Mouse (Mus musculus): ENCODE data around the gene Srp68. TPM values are rescaled to one million over a fixed set of nuclear protein-coding genes. Genes with fewer than 3 reads are reported as not detected.
A peak's percentile ranks its signal among the peaks of the same experiment; 100 is the strongest.

The Srp68 gene
- polyA plus RNA-seq, 1 experiment from 2014 or later: 88.2 TPM

DNA sequence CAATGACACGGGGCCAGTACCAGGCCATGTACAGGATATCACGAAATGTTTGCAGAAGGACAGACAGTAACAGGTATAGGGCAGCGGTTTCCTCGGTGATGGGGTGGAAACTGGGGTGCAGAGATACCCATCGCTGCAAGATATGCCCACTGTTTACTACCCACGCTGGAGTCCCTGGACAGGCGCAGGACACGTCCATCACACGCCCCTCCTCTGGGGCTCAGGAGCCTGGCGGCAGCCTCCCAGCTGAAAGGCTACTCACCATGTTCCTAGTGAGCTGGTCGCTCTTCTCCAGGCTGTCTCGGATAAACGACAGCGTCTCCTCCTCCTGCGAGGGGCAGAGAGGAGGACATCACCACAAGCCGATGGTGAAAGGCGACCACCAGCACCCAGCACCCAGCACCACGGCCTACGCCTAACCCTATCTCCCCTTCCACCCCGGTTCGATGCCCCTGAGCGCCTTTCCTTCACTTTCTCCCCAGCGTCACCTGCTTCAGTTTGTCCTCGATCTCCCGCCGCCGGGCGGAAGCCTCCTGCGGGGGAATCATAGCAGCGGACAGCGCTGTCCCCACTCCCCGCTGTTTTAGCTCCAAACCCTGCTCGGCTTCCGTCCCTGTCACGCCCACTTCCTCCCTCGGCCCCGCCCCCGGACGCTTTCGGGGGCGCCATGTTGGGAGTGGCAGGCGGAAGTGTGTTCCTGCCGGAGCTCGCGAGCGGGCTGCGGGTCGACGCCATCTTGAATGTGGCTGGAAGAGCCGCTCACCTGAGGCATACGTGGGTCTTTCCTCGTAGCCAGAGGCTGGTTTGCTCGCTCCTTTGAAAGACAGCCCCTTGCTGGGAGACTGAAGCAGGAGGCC, 32.3 kb upstream of the Srp68 start:
- peak; percentile 98 for DNase-seq (ENCODE audit: low spot score)
- no peak overlapping the region for H3K27ac ChIP-seq (replicated peaks; ENCODE audit: low read depth, low read length)
- peaks cover 11% of the 10 kb centered on the region; the same call in 1 of the 2 replicates for H3K36me3 ChIP-seq (ENCODE audit: control insufficient read depth, insufficient read depth, low read length)
- no peaks in the 10 kb centered on the region for H3K27me3 ChIP-seq (ENCODE audit: control insufficient read depth, insufficient read depth, low read length)
- H3K4me2 ChIP-seq (ENCODE audit: low read depth, severe bottlenecking): peak overlapping the region; percentile 79
- peak; percentile 86 for ATAC-seq (ENCODE audit: insufficient number of reproducible peaks, low FRiP score, low TSS enrichment, low read depth)
- peak overlapping the region; percentile 68 for H3K9ac ChIP-seq (ENCODE audit: low read length)
- peak overlapping the region; percentile 85 for H3K4me3 ChIP-seq (ENCODE audit: low read depth, low read length)
- no peaks in the 10 kb centered on the region for H3K9me3 ChIP-seq (ENCODE audit: control insufficient read depth, low read length)
- peaks cover 8% of the 10 kb centered on the region for H3K4me1 ChIP-seq (ENCODE audit: control insufficient read depth, insufficient read depth, low read length)
- WGBS: 2% methylated on average over 53 of the region's 53 CpGs

DNA sequence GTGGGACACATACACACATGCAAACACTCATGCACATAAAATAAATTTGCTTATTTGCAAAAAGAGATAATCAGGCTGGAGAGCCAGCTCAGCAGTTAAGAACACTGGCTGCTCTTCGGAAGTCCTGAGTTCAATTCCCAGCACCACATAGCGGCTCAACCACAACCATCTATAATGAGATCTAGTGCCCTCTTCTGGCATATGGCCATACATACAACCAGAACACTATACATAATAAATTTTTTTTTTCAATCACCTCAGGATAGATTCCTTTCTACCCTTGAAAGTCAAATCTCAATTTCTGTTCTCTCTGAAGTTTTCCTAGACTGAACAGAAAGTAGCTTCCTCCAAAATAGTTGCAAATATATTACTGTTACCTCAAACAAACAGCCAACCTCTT, 31.4 kb upstream of the Srp68 start:
- peaks cover 8% of the 10 kb centered on the region for H3K4me1 ChIP-seq (ENCODE audit: control insufficient read depth, insufficient read depth, low read length)
- peak overlapping the region; percentile 79; the same call in 1 of the 2 replicates for H3K4me2 ChIP-seq (ENCODE audit: low read depth, severe bottlenecking)
- H3K27me3 ChIP-seq (ENCODE audit: control insufficient read depth, insufficient read depth, low read length): no peaks in the 10 kb centered on the region
- ATAC-seq (ENCODE audit: insufficient number of reproducible peaks, low FRiP score, low TSS enrichment, low read depth) (no peak), DNase-seq (ENCODE audit: low spot score) (no peak)
- 100% methylated on average over 2 of the region's 2 CpGs for WGBS
- no peaks in the 10 kb centered on the region for H3K9me3 ChIP-seq (ENCODE audit: control insufficient read depth, low read length)
- peaks cover 11% of the 10 kb centered on the region; the same call in 1 of the 2 replicates for H3K36me3 ChIP-seq (ENCODE audit: control insufficient read depth, insufficient read depth, low read length)
- H3K9ac ChIP-seq (ENCODE audit: low read length): no peak overlapping the region
- H3K27ac ChIP-seq (replicated peaks; ENCODE audit: low read depth, low read length): no peak overlapping the region
- peak overlapping the region; percentile 85; the same call in 1 of the 2 replicates for H3K4me3 ChIP-seq (ENCODE audit: low read depth, low read length)

DNA sequence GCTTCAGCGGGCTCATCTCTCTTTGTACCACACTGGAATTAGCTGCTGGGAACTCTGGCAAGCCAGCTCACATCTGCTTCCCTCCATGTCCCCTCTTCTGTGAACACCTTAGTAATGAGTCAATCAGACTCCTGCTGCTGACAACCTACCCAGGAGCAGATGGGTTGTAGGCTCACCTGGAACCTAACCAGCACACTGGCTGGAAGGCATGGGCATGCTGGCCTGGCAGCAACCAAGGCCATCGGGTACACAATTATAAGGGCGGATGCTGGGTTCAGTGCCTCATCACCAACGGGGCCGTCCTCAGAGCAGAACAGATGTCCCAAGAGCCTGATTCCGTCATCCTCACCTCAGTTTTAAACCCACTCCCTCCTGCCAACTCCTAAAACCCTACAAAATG, 24.6 kb upstream of the Srp68 start:
- Histone ChIP-seq H3K9me3 (ENCODE audit: control insufficient read depth, low read length) (no peaks in the 10 kb centered on the region), H3K4me2 (ENCODE audit: low read depth, severe bottlenecking) (no peak overlapping the region), H3K27me3 (ENCODE audit: control insufficient read depth, insufficient read depth, low read length) (no peaks in the 10 kb centered on the region), H3K4me3 (ENCODE audit: low read depth, low read length) (no peak overlapping the region), H3K4me1 (ENCODE audit: control insufficient read depth, insufficient read depth, low read length) (no peaks in the 10 kb centered on the region), H3K9ac (ENCODE audit: low read length) (no peak overlapping the region), H3K27ac (replicated peaks; ENCODE audit: low read depth, low read length) (no peak overlapping the region), H3K36me3 (ENCODE audit: control insufficient read depth, insufficient read depth, low read length) (peaks cover 14% of the 10 kb centered on the region)
- ATAC-seq (ENCODE audit: insufficient number of reproducible peaks, low FRiP score, low TSS enrichment, low read depth) (no peak), DNase-seq (ENCODE audit: low spot score) (no peak)
- WGBS: 88% methylated on average over 6 of the region's 6 CpGs

DNA sequence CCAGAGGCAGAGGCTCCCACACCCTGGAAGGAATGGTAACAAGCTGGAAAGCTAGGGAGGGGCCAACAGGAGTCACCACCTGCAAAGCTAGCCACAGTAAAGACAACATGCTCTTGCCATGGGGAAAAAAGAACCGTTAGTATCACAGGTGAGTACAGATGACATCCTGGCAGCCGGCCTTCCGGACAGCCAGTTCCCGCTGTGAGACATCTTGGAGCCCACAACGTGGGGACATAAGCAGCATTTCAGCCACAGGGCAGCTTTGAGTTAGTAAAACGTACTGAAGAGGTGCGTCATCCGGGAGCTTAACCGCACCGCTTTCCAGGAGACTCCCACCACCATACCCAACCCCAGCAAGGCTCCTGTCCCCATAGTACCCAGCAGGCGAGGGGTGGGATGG, 24.2 kb upstream of the Srp68 start:
- DNase-seq (ENCODE audit: low spot score): no peak
- Histone ChIP-seq H3K4me1 (ENCODE audit: control insufficient read depth, insufficient read depth, low read length) (no peaks in the 10 kb centered on the region), H3K4me3 (ENCODE audit: low read depth, low read length) (no peak overlapping the region), H3K27ac (replicated peaks; ENCODE audit: low read depth, low read length) (no peak overlapping the region), H3K36me3 (ENCODE audit: control insufficient read depth, insufficient read depth, low read length) (peaks cover 13% of the 10 kb centered on the region), H3K4me2 (ENCODE audit: low read depth, severe bottlenecking) (no peak overlapping the region), H3K27me3 (ENCODE audit: control insufficient read depth, insufficient read depth, low read length) (no peaks in the 10 kb centered on the region), H3K9me3 (ENCODE audit: control insufficient read depth, low read length) (no peaks in the 10 kb centered on the region), H3K9ac (ENCODE audit: low read length) (no peak overlapping the region)
- no peak for ATAC-seq (ENCODE audit: insufficient number of reproducible peaks, low FRiP score, low TSS enrichment, low read depth)
- 89% methylated on average over 11 of the region's 11 CpGs for WGBS

DNA sequence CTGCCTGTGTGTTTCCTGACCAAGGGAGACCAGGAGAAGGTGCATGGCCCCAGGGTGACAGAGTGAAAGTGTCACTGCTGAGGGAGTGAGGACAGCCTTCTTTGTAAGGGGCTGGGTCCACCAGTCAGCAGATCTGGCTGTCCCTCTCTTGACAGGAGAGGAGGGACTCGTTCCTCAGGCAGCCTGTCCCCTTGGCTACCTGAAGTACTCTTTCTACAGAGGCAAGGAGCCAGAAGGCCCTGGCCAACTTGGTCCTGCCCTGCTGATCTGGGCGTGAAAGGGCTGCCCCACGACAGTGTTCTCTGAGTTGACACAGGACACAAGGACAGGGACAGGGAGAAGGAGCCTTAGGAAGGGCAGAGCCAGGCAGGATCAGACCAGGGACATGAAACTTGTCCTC, 23.0 kb upstream of the Srp68 start:
- no peak for DNase-seq (ENCODE audit: low spot score)
- H3K4me3 ChIP-seq (ENCODE audit: low read depth, low read length): no peak overlapping the region
- no peak overlapping the region for H3K4me2 ChIP-seq (ENCODE audit: low read depth, severe bottlenecking)
- H3K27me3 ChIP-seq (ENCODE audit: control insufficient read depth, insufficient read depth, low read length): no peaks in the 10 kb centered on the region
- no peak for ATAC-seq (ENCODE audit: insufficient number of reproducible peaks, low FRiP score, low TSS enrichment, low read depth)
- no peaks in the 10 kb centered on the region for H3K9me3 ChIP-seq (ENCODE audit: control insufficient read depth, low read length)
- no peaks in the 10 kb centered on the region for H3K4me1 ChIP-seq (ENCODE audit: control insufficient read depth, insufficient read depth, low read length)
- WGBS: 86% methylated on average over 3 of the region's 3 CpGs
- H3K36me3 ChIP-seq (ENCODE audit: control insufficient read depth, insufficient read depth, low read length): peaks cover 11% of the 10 kb centered on the region
- H3K27ac ChIP-seq (replicated peaks; ENCODE audit: low read depth, low read length): no peak overlapping the region
- H3K9ac ChIP-seq (ENCODE audit: low read length): no peak overlapping the region

DNA sequence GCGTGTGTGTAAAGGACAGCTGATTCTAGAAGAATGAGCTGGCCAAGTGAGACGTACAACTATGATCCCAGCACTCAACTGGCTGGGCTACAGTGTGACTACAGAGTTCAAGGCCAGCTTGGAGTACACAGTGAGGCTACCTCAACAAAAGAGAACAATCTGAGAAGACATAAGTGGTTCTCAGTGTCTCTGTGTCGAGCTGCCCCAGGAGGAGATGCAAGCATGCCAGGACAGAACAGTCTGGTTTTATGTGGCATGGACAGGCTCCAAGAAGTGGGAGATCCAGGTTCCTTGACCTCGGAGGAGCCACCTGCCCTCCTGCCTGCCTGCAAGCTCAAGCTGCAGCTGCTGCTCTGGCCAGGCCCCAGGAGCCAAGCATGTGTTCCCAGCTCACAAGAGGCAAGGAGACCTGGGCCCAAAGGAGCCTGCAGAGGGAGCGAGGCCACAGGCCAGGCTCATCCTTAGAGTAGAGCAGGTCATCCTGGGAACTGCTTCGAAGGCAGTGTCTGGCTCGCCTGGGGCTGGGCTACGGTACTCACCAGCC, 22.2 kb upstream of the Srp68 start:
- Histone ChIP-seq H3K4me1 (ENCODE audit: control insufficient read depth, insufficient read depth, low read length) (no peaks in the 10 kb centered on the region), H3K27ac (replicated peaks; ENCODE audit: low read depth, low read length) (no peak overlapping the region), H3K36me3 (ENCODE audit: control insufficient read depth, insufficient read depth, low read length) (peaks cover 9% of the 10 kb centered on the region), H3K4me3 (ENCODE audit: low read depth, low read length) (no peak overlapping the region), H3K4me2 (ENCODE audit: low read depth, severe bottlenecking) (no peak overlapping the region), H3K9ac (ENCODE audit: low read length) (no peak overlapping the region), H3K27me3 (ENCODE audit: control insufficient read depth, insufficient read depth, low read length) (no peaks in the 10 kb centered on the region), H3K9me3 (ENCODE audit: control insufficient read depth, low read length) (no peaks in the 10 kb centered on the region)
- ATAC-seq (ENCODE audit: insufficient number of reproducible peaks, low FRiP score, low TSS enrichment, low read depth): no peak
- 85% methylated on average over 8 of the region's 8 CpGs for WGBS
- no peak for DNase-seq (ENCODE audit: low spot score)

DNA sequence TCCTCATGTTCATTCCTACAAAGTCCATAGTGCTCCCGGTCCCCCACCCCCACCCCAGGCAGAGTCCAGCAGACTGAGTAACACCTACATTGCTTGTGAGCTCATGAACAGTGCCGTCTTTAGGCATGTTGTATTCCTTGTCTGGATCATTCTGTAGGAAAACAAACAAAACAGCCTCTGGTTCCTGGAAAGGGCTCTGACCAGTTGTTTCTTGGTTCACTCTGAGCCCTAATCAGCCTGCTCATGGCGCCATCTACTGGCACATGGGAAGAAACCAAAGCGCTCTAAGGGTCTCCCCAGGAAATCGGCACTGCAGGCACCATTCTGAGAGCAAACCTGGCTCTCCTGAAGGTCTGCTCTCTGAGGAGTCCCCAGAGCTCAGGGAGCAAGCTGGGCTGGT, 20.3 kb upstream of the Srp68 start:
- H3K27ac ChIP-seq (replicated peaks; ENCODE audit: low read depth, low read length): no peak overlapping the region; the same call in 1 of the 2 replicates
- peak; percentile 72 for DNase-seq (ENCODE audit: low spot score)

DNA sequence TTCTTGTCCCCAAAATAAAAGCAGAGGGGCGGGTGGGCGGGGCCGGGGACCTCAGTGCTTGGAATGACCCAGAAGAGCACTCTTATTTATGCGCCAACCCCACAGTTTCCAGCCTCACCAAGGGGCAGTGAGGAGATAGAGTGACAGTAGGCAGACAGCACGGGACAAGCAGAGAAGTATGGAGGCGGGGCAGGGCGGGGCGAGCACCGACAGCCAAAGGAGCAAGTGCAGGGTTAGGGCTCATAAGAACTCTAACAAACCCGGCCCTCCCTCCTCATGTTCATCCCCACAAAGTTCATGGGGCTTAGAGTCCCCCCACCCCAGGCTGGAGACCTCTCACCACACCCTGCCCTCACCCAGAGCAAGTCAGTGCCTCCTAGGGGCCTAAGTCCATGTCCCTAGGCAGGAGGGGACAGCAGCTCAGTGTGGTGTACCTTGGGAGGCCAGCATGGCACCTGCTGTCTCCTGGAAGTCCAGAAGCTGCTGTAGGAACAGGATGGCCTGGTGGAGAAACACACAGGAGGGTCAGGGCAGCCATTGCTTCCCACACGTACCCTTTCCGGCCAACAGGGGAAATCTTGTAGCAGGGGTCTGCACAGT, 19.6 kb upstream of the Srp68 start:
- H3K4me2 ChIP-seq (ENCODE audit: low read depth, severe bottlenecking): no peak overlapping the region
- H3K4me3 ChIP-seq (ENCODE audit: low read depth, low read length): no peak overlapping the region
- H3K9ac ChIP-seq (ENCODE audit: low read length): no peak overlapping the region
- no peaks in the 10 kb centered on the region for H3K9me3 ChIP-seq (ENCODE audit: control insufficient read depth, low read length)
- peaks cover 4% of the 10 kb centered on the region for H3K36me3 ChIP-seq (ENCODE audit: control insufficient read depth, insufficient read depth, low read length)
- no peak for DNase-seq (ENCODE audit: low spot score)
- H3K4me1 ChIP-seq (ENCODE audit: control insufficient read depth, insufficient read depth, low read length): no peaks in the 10 kb centered on the region
- no peak overlapping the region for H3K27ac ChIP-seq (replicated peaks; ENCODE audit: low read depth, low read length)
- 86% methylated on average over 12 of the region's 12 CpGs for WGBS
- no peak for ATAC-seq (ENCODE audit: insufficient number of reproducible peaks, low FRiP score, low TSS enrichment, low read depth)
- H3K27me3 ChIP-seq (ENCODE audit: control insufficient read depth, insufficient read depth, low read length): no peaks in the 10 kb centered on the region

More for the DNA sequence above, 20.3 kb upstream of the Srp68 start:
- Histone ChIP-seq H3K4me2 (ENCODE audit: low read depth, severe bottlenecking) (no peak overlapping the region), H3K36me3 (ENCODE audit: control insufficient read depth, insufficient read depth, low read length) (peaks cover 5% of the 10 kb centered on the region), H3K4me1 (ENCODE audit: control insufficient read depth, insufficient read depth, low read length) (no peaks in the 10 kb centered on the region), H3K9me3 (ENCODE audit: control insufficient read depth, low read length) (no peaks in the 10 kb centered on the region), H3K9ac (ENCODE audit: low read length) (no peak overlapping the region), H3K4me3 (ENCODE audit: low read depth, low read length) (no peak overlapping the region), H3K27me3 (ENCODE audit: control insufficient read depth, insufficient read depth, low read length) (no peaks in the 10 kb centered on the region)
- 29% methylated on average over 5 of the region's 5 CpGs for WGBS
- no peak for ATAC-seq (ENCODE audit: insufficient number of reproducible peaks, low FRiP score, low TSS enrichment, low read depth)
